Mouse (Mus musculus): Measurements from ENCODE around the gene Lef1. TPM values are rescaled to one million over a fixed set of nuclear protein-coding genes. Genes with fewer than 3 reads are reported as not detected.

Lef1 gene
- total RNA-seq, 1 experiment from 2014 or later = 0.89 TPM

GRCm38 (mm10) chr3:131207846-131208245 lies 97.6 kb downstream of the Lef1 start:
- ATAC-seq (replicated peaks in 1 of 2; ENCODE audit: insufficient read depth in 1 of 2, low FRiP score in 2 of 2, low TSS enrichment in 1 of 2, low read depth in 1 of 2, poor library complexity in 2 of 2, severe bottlenecking in 2 of 2) = no peak

GRCm38 (mm10) chr3:131208265-131208891 lies 98.1 kb downstream of the Lef1 start:
- peak; percentile 98 to 99 for ATAC-seq (replicated peaks in 1 of 2; ENCODE audit: insufficient read depth in 1 of 2, low FRiP score in 2 of 2, low TSS enrichment in 1 of 2, low read depth in 1 of 2, poor library complexity in 2 of 2, severe bottlenecking in 2 of 2)

- ATAC-seq (replicated peaks in 1 of 2; ENCODE audit: insufficient read depth in 1 of 2, low FRiP score in 2 of 2, low TSS enrichment in 1 of 2, low read depth in 1 of 2, poor library complexity in 2 of 2, severe bottlenecking in 2 of 2) = no peak
Observed at GRCm38 (mm10) chr3:131212200-131212599, 101.9 kb downstream of the Lef1 start.

GRCm38 (mm10) chr3:131214060-131214658 lies 103.9 kb downstream of the Lef1 start:
- ATAC-seq (replicated peaks in 1 of 2; ENCODE audit: insufficient read depth in 1 of 2, low FRiP score in 2 of 2, low TSS enrichment in 1 of 2, low read depth in 1 of 2, poor library complexity in 2 of 2, severe bottlenecking in 2 of 2) = no peak

- peak; percentile 55 to 74 for ATAC-seq (replicated peaks in 1 of 2; ENCODE audit: insufficient read depth in 1 of 2, low FRiP score in 2 of 2, low TSS enrichment in 1 of 2, low read depth in 1 of 2, poor library complexity in 2 of 2, severe bottlenecking in 2 of 2)
Observed at GRCm38 (mm10) chr3:131214841-131215240, 104.6 kb downstream of the Lef1 start.

GRCm38 (mm10) chr3:131218636-131219390 lies 108.5 kb downstream of the Lef1 start:
- ATAC-seq (replicated peaks in 1 of 2; ENCODE audit: insufficient read depth in 1 of 2, low FRiP score in 2 of 2, low TSS enrichment in 1 of 2, low read depth in 1 of 2, poor library complexity in 2 of 2, severe bottlenecking in 2 of 2) = no peak

- peak in 1 of 2 experiments; percentile 36; a peak in 1 of 4 replicates for ATAC-seq (replicated peaks in 1 of 2; ENCODE audit: insufficient read depth in 1 of 2, low FRiP score in 2 of 2, low TSS enrichment in 1 of 2, low read depth in 1 of 2, poor library complexity in 2 of 2, severe bottlenecking in 2 of 2)
Observed at GRCm38 (mm10) chr3:131228083-131228482, 117.8 kb downstream of the Lef1 start.

GRCm38 (mm10) chr3:131237061-131237460 lies 126.8 kb downstream of the Lef1 start:
- no peak for ATAC-seq (replicated peaks in 1 of 2; ENCODE audit: insufficient read depth in 1 of 2, low FRiP score in 2 of 2, low TSS enrichment in 1 of 2, low read depth in 1 of 2, poor library complexity in 2 of 2, severe bottlenecking in 2 of 2)

GRCm38 (mm10) chr3:131237785-131238633 lies 127.7 kb downstream of the Lef1 start:
- ATAC-seq (replicated peaks in 1 of 2; ENCODE audit: insufficient read depth in 1 of 2, low FRiP score in 2 of 2, low TSS enrichment in 1 of 2, low read depth in 1 of 2, poor library complexity in 2 of 2, severe bottlenecking in 2 of 2) = peak; percentile 80 to 91

- peak; percentile 49 to 57; a peak in 2 of 4 replicates for ATAC-seq (replicated peaks in 1 of 2; ENCODE audit: insufficient read depth in 1 of 2, low FRiP score in 2 of 2, low TSS enrichment in 1 of 2, low read depth in 1 of 2, poor library complexity in 2 of 2, severe bottlenecking in 2 of 2)
Observed at GRCm38 (mm10) chr3:131245766-131246578, 135.7 kb downstream of the Lef1 start.

- no peak for ATAC-seq (replicated peaks in 1 of 2; ENCODE audit: insufficient read depth in 1 of 2, low FRiP score in 2 of 2, low TSS enrichment in 1 of 2, low read depth in 1 of 2, poor library complexity in 2 of 2, severe bottlenecking in 2 of 2)
Observed at GRCm38 (mm10) chr3:131246579-131247046, 136.3 kb downstream of the Lef1 start.

GRCm38 (mm10) chr3:131247447-131247846 lies 137.2 kb downstream of the Lef1 start:
- ATAC-seq (replicated peaks in 1 of 2; ENCODE audit: insufficient read depth in 1 of 2, low FRiP score in 2 of 2, low TSS enrichment in 1 of 2, low read depth in 1 of 2, poor library complexity in 2 of 2, severe bottlenecking in 2 of 2) = no peak

- ATAC-seq (replicated peaks in 1 of 2; ENCODE audit: insufficient read depth in 1 of 2, low FRiP score in 2 of 2, low TSS enrichment in 1 of 2, low read depth in 1 of 2, poor library complexity in 2 of 2, severe bottlenecking in 2 of 2) = no peak
Observed at GRCm38 (mm10) chr3:131247851-131248250, 137.6 kb downstream of the Lef1 start.

GRCm38 (mm10) chr3:131248444-131248843 lies 138.2 kb downstream of the Lef1 start:
- no peak for ATAC-seq (replicated peaks in 1 of 2; ENCODE audit: insufficient read depth in 1 of 2, low FRiP score in 2 of 2, low TSS enrichment in 1 of 2, low read depth in 1 of 2, poor library complexity in 2 of 2, severe bottlenecking in 2 of 2)

GRCm38 (mm10) chr3:131250283-131250682 lies 140.0 kb downstream of the Lef1 start:
- ATAC-seq (replicated peaks in 1 of 2; ENCODE audit: insufficient read depth in 1 of 2, low FRiP score in 2 of 2, low TSS enrichment in 1 of 2, low read depth in 1 of 2, poor library complexity in 2 of 2, severe bottlenecking in 2 of 2) = no peak

GRCm38 (mm10) chr3:131250978-131251377 lies 140.7 kb downstream of the Lef1 start:
- ATAC-seq (replicated peaks in 1 of 2; ENCODE audit: insufficient read depth in 1 of 2, low FRiP score in 2 of 2, low TSS enrichment in 1 of 2, low read depth in 1 of 2, poor library complexity in 2 of 2, severe bottlenecking in 2 of 2) = no peak

- no peak for ATAC-seq (replicated peaks in 1 of 2; ENCODE audit: insufficient read depth in 1 of 2, low FRiP score in 2 of 2, low TSS enrichment in 1 of 2, low read depth in 1 of 2, poor library complexity in 2 of 2, severe bottlenecking in 2 of 2)
Observed at GRCm38 (mm10) chr3:131251601-131252000, 141.3 kb downstream of the Lef1 start.

Data from hematopoietic stem cell, adult 5-6 weeks (primary cell).